Mouse (Mus musculus): ENCODE results near the gene Wdr54. TPM values are rescaled to one million over a fixed set of nuclear protein-coding genes. Genes with fewer than 3 reads are reported as not detected.

Wdr54 gene
- polyA plus RNA-seq, 1 experiment from 2014 or later, result 21.7 TPM

- Histone ChIP-seq H3K27me3 (replicated peaks; ENCODE audit: control insufficient read depth, insufficient read depth, low read length) (no peaks in the 10 kb centered on the region), H3K4me1 (replicated peaks; ENCODE audit: control insufficient read depth, insufficient read depth, low read length) (peaks cover 12% of the 10 kb centered on the region), H3K4me3 (replicated peaks; ENCODE audit: low read length) (peak overlapping the region; percentile 49), H3K36me3 (ENCODE audit: control insufficient read depth, insufficient read depth) (peaks cover 12% of the 10 kb centered on the region), H3K4me2 (ENCODE audit: low read length) (peak overlapping the region; percentile 64), H3K27ac (ENCODE audit: low read length) (no peak overlapping the region), H3K9ac (replicated peaks; ENCODE audit: low read depth, low read length) (peak overlapping the region; percentile 71), H3K9me3 (ENCODE audit: control insufficient read depth, low read length) (no peaks in the 10 kb centered on the region)
- 13% methylated on average over 12 of the region's 12 CpGs for WGBS
- ATAC-seq, result peak; percentile 87
Measured at GRCm38 (mm10) chr6:83179390-83180117, 23.4 kb upstream of the Wdr54 start.

GRCm38 (mm10) chr6:83175996-83176395, 19.8 kb upstream of the Wdr54 start:
- Histone ChIP-seq H3K9me3 (ENCODE audit: control insufficient read depth, low read length) (no peaks in the 10 kb centered on the region), H3K9ac (replicated peaks; ENCODE audit: low read depth, low read length) (no peak overlapping the region), H3K27ac (ENCODE audit: low read length) (no peak overlapping the region), H3K4me1 (replicated peaks; ENCODE audit: control insufficient read depth, insufficient read depth, low read length) (peaks cover 26% of the 10 kb centered on the region), H3K36me3 (ENCODE audit: control insufficient read depth, insufficient read depth) (no peaks in the 10 kb centered on the region), H3K4me3 (replicated peaks; ENCODE audit: low read length) (no peak overlapping the region), H3K4me2 (ENCODE audit: low read length) (no peak overlapping the region), H3K27me3 (replicated peaks; ENCODE audit: control insufficient read depth, insufficient read depth, low read length) (no peaks in the 10 kb centered on the region)
- WGBS, result 81% methylated on average over 8 of the region's 8 CpGs
- ATAC-seq, result no peak

- 55% methylated on average over 9 of the region's 9 CpGs for WGBS
- 0 out of 2 replicates have a peak overlapping the region, but pooled peaks have one; percentile 17 for H3K9ac ChIP-seq (replicated peaks; ENCODE audit: low read depth, low read length)
- H3K4me2 ChIP-seq (ENCODE audit: low read length), result peak overlapping the region; percentile 35
- no peaks in the 10 kb centered on the region for H3K36me3 ChIP-seq (ENCODE audit: control insufficient read depth, insufficient read depth)
- peak overlapping the region; percentile 66 for H3K27ac ChIP-seq (ENCODE audit: low read length)
- peak; percentile 73 for ATAC-seq
- peak overlapping the region; percentile 38 for H3K4me3 ChIP-seq (replicated peaks; ENCODE audit: low read length)
- no peaks in the 10 kb centered on the region for H3K9me3 ChIP-seq (ENCODE audit: control insufficient read depth, low read length)
- no peaks in the 10 kb centered on the region for H3K27me3 ChIP-seq (replicated peaks; ENCODE audit: control insufficient read depth, insufficient read depth, low read length)
- H3K4me1 ChIP-seq (replicated peaks; ENCODE audit: control insufficient read depth, insufficient read depth, low read length), result peaks cover 20% of the 10 kb centered on the region
Measured at GRCm38 (mm10) chr6:83172240-83172920, 16.2 kb upstream of the Wdr54 start.

- Histone ChIP-seq H3K4me2 (ENCODE audit: low read length) (peak overlapping the region; percentile 35), H3K4me3 (replicated peaks; ENCODE audit: low read length) (peak overlapping the region; percentile 6; the same call in 1 of the 2 replicates), H3K27ac (ENCODE audit: low read length) (no peak overlapping the region), H3K9me3 (ENCODE audit: control insufficient read depth, low read length) (no peaks in the 10 kb centered on the region), H3K9ac (replicated peaks; ENCODE audit: low read depth, low read length) (no peak overlapping the region), H3K36me3 (ENCODE audit: control insufficient read depth, insufficient read depth) (no peaks in the 10 kb centered on the region), H3K27me3 (replicated peaks; ENCODE audit: control insufficient read depth, insufficient read depth, low read length) (no peaks in the 10 kb centered on the region), H3K4me1 (replicated peaks; ENCODE audit: control insufficient read depth, insufficient read depth, low read length) (peaks cover 29% of the 10 kb centered on the region)
- WGBS, result 77% methylated on average over 5 of the region's 5 CpGs
- no peak for ATAC-seq
Measured at GRCm38 (mm10) chr6:83171063-83171462, 14.9 kb upstream of the Wdr54 start.

GRCm38 (mm10) chr6:83169872-83170271, 13.7 kb upstream of the Wdr54 start:
- WGBS, result 89% methylated on average over 5 of the region's 5 CpGs
- peaks cover 29% of the 10 kb centered on the region for H3K4me1 ChIP-seq (replicated peaks; ENCODE audit: control insufficient read depth, insufficient read depth, low read length)

GRCm38 (mm10) chr6:83166243-83166630, 10.0 kb upstream of the Wdr54 start:
- Histone ChIP-seq H3K4me2 (ENCODE audit: low read length) (peak overlapping the region; percentile 88), H3K9me3 (ENCODE audit: control insufficient read depth, low read length) (no peaks in the 10 kb centered on the region), H3K36me3 (ENCODE audit: control insufficient read depth, insufficient read depth) (no peaks in the 10 kb centered on the region), H3K9ac (replicated peaks; ENCODE audit: low read depth, low read length) (peak overlapping the region; percentile 89), H3K4me1 (replicated peaks; ENCODE audit: control insufficient read depth, insufficient read depth, low read length) (peaks cover 30% of the 10 kb centered on the region), H3K27me3 (replicated peaks; ENCODE audit: control insufficient read depth, insufficient read depth, low read length) (peaks cover 19% of the 10 kb centered on the region), H3K4me3 (replicated peaks; ENCODE audit: low read length) (peak overlapping the region; percentile 89), H3K27ac (ENCODE audit: low read length) (peak overlapping the region; percentile 89)
- WGBS, result 0% methylated on average over 12 of the region's 12 CpGs
- ATAC-seq, result peak; percentile 13

More at GRCm38 (mm10) chr6:83169872-83170271, 13.7 kb upstream of the Wdr54 start:
- Histone ChIP-seq H3K36me3 (ENCODE audit: control insufficient read depth, insufficient read depth) (no peaks in the 10 kb centered on the region), H3K27me3 (replicated peaks; ENCODE audit: control insufficient read depth, insufficient read depth, low read length) (no peaks in the 10 kb centered on the region), H3K9me3 (ENCODE audit: control insufficient read depth, low read length) (no peaks in the 10 kb centered on the region), H3K9ac (replicated peaks; ENCODE audit: low read depth, low read length) (no peak overlapping the region), H3K4me2 (ENCODE audit: low read length) (no peak overlapping the region), H3K27ac (ENCODE audit: low read length) (no peak overlapping the region), H3K4me3 (replicated peaks; ENCODE audit: low read length) (no peak overlapping the region)
- ATAC-seq, result no peak

- H3K4me2 ChIP-seq (ENCODE audit: low read length), result peak within 1 kb of the TSS; percentile 88
- ATAC-seq, result peak; percentile 86
- under 1% methylated on average over 49 of the region's 58 CpGs for WGBS
- H3K4me1 ChIP-seq (replicated peaks; ENCODE audit: control insufficient read depth, insufficient read depth, low read length), result peaks cover 25% of the 10 kb centered on the region
- H3K9me3 ChIP-seq (ENCODE audit: control insufficient read depth, low read length), result no peaks in the 10 kb centered on the region
- no peaks in the 10 kb centered on the region for H3K36me3 ChIP-seq (ENCODE audit: control insufficient read depth, insufficient read depth)
- H3K4me3 ChIP-seq (replicated peaks; ENCODE audit: low read length), result peak within 1 kb of the TSS; percentile 89
- H3K27ac ChIP-seq (ENCODE audit: low read length), result peak within 1 kb of the TSS; percentile 89
- peak within 1 kb of the TSS; percentile 89 for H3K9ac ChIP-seq (replicated peaks; ENCODE audit: low read depth, low read length)
- H3K27me3 ChIP-seq (replicated peaks; ENCODE audit: control insufficient read depth, insufficient read depth, low read length), result peaks cover 24% of the 10 kb centered on the region
Measured at GRCm38 (mm10) chr6:83165607-83166242, 9.5 kb upstream of the Wdr54 start, which contains the start of gene Dctn1. Gene Dctn1 (plus strand): TSS chr6:83165920.

GRCm38 (mm10) chr6:83165026-83165606, 8.9 kb upstream of the Wdr54 start:
- H3K4me3 ChIP-seq (replicated peaks; ENCODE audit: low read length), result peak overlapping the region; percentile 89
- WGBS, result 4% methylated on average over 6 of the region's 6 CpGs
- H3K4me1 ChIP-seq (replicated peaks; ENCODE audit: control insufficient read depth, insufficient read depth, low read length), result peaks cover 22% of the 10 kb centered on the region
- no peak overlapping the region for H3K27ac ChIP-seq (ENCODE audit: low read length)
- peak overlapping the region; percentile 88 for H3K4me2 ChIP-seq (ENCODE audit: low read length)
- peaks cover 30% of the 10 kb centered on the region for H3K27me3 ChIP-seq (replicated peaks; ENCODE audit: control insufficient read depth, insufficient read depth, low read length)
- H3K9ac ChIP-seq (replicated peaks; ENCODE audit: low read depth, low read length), result peak overlapping the region; percentile 89
- H3K9me3 ChIP-seq (ENCODE audit: control insufficient read depth, low read length), result no peaks in the 10 kb centered on the region
- H3K36me3 ChIP-seq (ENCODE audit: control insufficient read depth, insufficient read depth), result no peaks in the 10 kb centered on the region
- ATAC-seq, result peak; percentile 37

- H3K9me3 ChIP-seq (ENCODE audit: control insufficient read depth, low read length), result no peaks in the 10 kb centered on the region
- WGBS, result under 1% methylated on average over 8 of the region's 8 CpGs
- H3K36me3 ChIP-seq (ENCODE audit: control insufficient read depth, insufficient read depth), result no peaks in the 10 kb centered on the region
- peak overlapping the region; percentile 29; the same call in 1 of the 2 replicates for H3K4me3 ChIP-seq (replicated peaks; ENCODE audit: low read length)
- peak overlapping the region; percentile 42 for H3K4me2 ChIP-seq (ENCODE audit: low read length)
- peaks cover 22% of the 10 kb centered on the region for H3K4me1 ChIP-seq (replicated peaks; ENCODE audit: control insufficient read depth, insufficient read depth, low read length)
- H3K9ac ChIP-seq (replicated peaks; ENCODE audit: low read depth, low read length), result no peak overlapping the region
- H3K27ac ChIP-seq (ENCODE audit: low read length), result no peak overlapping the region
- H3K27me3 ChIP-seq (replicated peaks; ENCODE audit: control insufficient read depth, insufficient read depth, low read length), result peaks cover 32% of the 10 kb centered on the region
- ATAC-seq, result no peak
Measured at GRCm38 (mm10) chr6:83162701-83163100, 6.5 kb upstream of the Wdr54 start.
